Mouse (Mus musculus) telencephalon, adult 2 months (tissue): ENCODE data around the gene Ifna6.
A peak's percentile ranks its signal among the peaks of the same experiment; 100 is the strongest.

Source experiments
- DNase-seq: peaks from one replicate; pipeline ENCODE4 v3.0.0-alpha.2; 2011; ENCODE audit warnings: low read depth, low spot score

Ifna6 gene

GRCm38 (mm10) chr4:88845334-88845733 lies 18.1 kb downstream of the Ifna6 start:
- DNase-seq, result no peak

- DNase-seq, result no peak
Measured at GRCm38 (mm10) chr4:88849698-88850097, 22.5 kb downstream of the Ifna6 start, which contains the start of gene Ifna1. Gene Ifna1 (plus strand): TSS chr4:88850087.

- no peak for DNase-seq
Measured at GRCm38 (mm10) chr4:88851026-88851763, 24.0 kb downstream of the Ifna6 start.

- DNase-seq, result no peak
Measured at GRCm38 (mm10) chr4:88859214-88859613, 32.0 kb downstream of the Ifna6 start.

- DNase-seq, result no peak
Measured at GRCm38 (mm10) chr4:88863309-88863708, 36.1 kb downstream of the Ifna6 start.

GRCm38 (mm10) chr4:88864599-88864998 lies 37.4 kb downstream of the Ifna6 start:
- DNase-seq, result no peak

GRCm38 (mm10) chr4:88865011-88865569 lies 37.9 kb downstream of the Ifna6 start:
- no peak for DNase-seq

- DNase-seq, result peak; percentile 29
Measured at GRCm38 (mm10) chr4:88867366-88867925, 40.2 kb downstream of the Ifna6 start.

- DNase-seq, result no peak
Measured at GRCm38 (mm10) chr4:88867926-88868911, 41.0 kb downstream of the Ifna6 start.

- peak; percentile 11 for DNase-seq
Measured at GRCm38 (mm10) chr4:88872691-88873090, 45.5 kb downstream of the Ifna6 start.

GRCm38 (mm10) chr4:88875435-88876095 lies 48.3 kb downstream of the Ifna6 start:
- no peak for DNase-seq

GRCm38 (mm10) chr4:88876520-88876919 lies 49.3 kb downstream of the Ifna6 start:
- DNase-seq, result no peak
